Mouse (Mus musculus): ENCODE measurements around the gene Chrm5.
"Not testable (repeated sequence)": the region's sequence is repeated elsewhere in the genome, so short reads cannot be mapped to it uniquely, and the experiment has no call there.

GRCm38 (mm10) chr2:112448046-112448445 lies 32.5 kb downstream of the Chrm5 start:
- TF ChIP-seq GATA1, TAL1 (IDR thresholded peaks at IDR 0.05; ENCODE audit: low read length): not testable (repeated sequence)
